Mouse (Mus musculus) heart, postnatal 0 days (tissue): Measurements from ENCODE around the gene Nav2. TPM values are rescaled to one million over a fixed set of nuclear protein-coding genes. Genes with fewer than 3 reads are reported as not detected.

Experiments
- ATAC-seq: fragments of 200-750 bp; cut with Nextera tagmentation; 2 replicates; pipeline ENCODE4 v1.8.0; 2017; ENCODE audit warnings: low read depth, moderate number of reproducible peaks, moderate library complexity; ENCODE audit not compliant: insufficient read depth
- DNase-seq: peaks from one replicate; pipeline ENCODE4 v3.0.0-alpha.2; 2016; ENCODE audit warnings: low spot score
- H3K27ac ChIP-seq: fragments of 300-500 bp; sonication (generic); 2 replicates; pipeline ENCODE4 v1.5.1; 2014; ENCODE audit warnings: low read depth, mild to moderate bottlenecking
- H3K27me3 ChIP-seq: fragments of 300-500 bp; sonication (generic); 2 replicates; pipeline ENCODE4 v1.6.1; 2014; ENCODE audit warnings: low read length, mixed read lengths; ENCODE audit not compliant: control insufficient read depth, insufficient read depth
- H3K36me3 ChIP-seq: fragments of 300-500 bp; sonication (generic); replicated peaks from 2 replicates; pipeline ENCODE4 v1.6.1; 2014; ENCODE audit warnings: low read length, mixed read lengths; ENCODE audit not compliant: control insufficient read depth, insufficient read depth
- H3K4me1 ChIP-seq: fragments of 300-500 bp; sonication (generic); 2 replicates; pipeline ENCODE4 v1.6.1; 2014; ENCODE audit warnings: antibody characterized with exemption; ENCODE audit not compliant: control insufficient read depth, insufficient read depth
- H3K4me2 ChIP-seq: fragments of 300-500 bp; sonication (generic); 2 replicates; pipeline ENCODE4 v1.6.1; 2014; ENCODE audit warnings: low read depth, mild to moderate bottlenecking, low read length, moderate library complexity
- H3K4me3 ChIP-seq: fragments of 300-500 bp; sonication (generic); 2 replicates; pipeline ENCODE4 v1.5.1; 2014; ENCODE audit warnings: low read depth, low read length
- H3K9ac ChIP-seq: fragments of 300-500 bp; sonication (generic); replicated peaks from 2 replicates; pipeline ENCODE4 v1.6.1; 2014; ENCODE audit warnings: low read depth, low read length, mixed read lengths
- H3K9me3 ChIP-seq: fragments of 300-500 bp; sonication (generic); replicated peaks from 2 replicates; pipeline ENCODE4 v1.6.1; 2016; ENCODE audit warnings: low read length; ENCODE audit not compliant: control insufficient read depth
- CTCF ChIP-seq: IDR thresholded peaks from 2 replicates; pipeline ENCODE4 v1.5.1; 2016; ENCODE audit warnings: antibody characterized with exemption, control low read depth, low read depth
- EP300 ChIP-seq: IDR thresholded peaks from 2 replicates; pipeline ENCODE4 v1.6.1; 2016; ENCODE audit warnings: antibody characterized with exemption, low read depth
- WGBS: fragments of 180-500 bp; shearing (Covaris S2); extraction: QIAGEN DNeasy Blood & Tissue Kit; methylation state at CpG from one replicate; pipeline ENCODE4 v1.1.7; 2014; 5-methylcytosine and 5-hydroxymethylcytosine counted together
- polyA plus RNA-seq: library from polyadenylated mRNA; unstranded; fragments of >200 nt; fragmentation: Nextera tagmentation; extraction: Ambion mirVana; gene quantifications from 2 replicates; pipeline ENCODE4 v1.2.1, GENCODE M21; 2015
- total RNA-seq: library from RNA; depleted of rRNA; stranded (reverse); fragments of >200 nt; gene quantifications from 2 replicates; pipeline ENCODE4 v1.2.3, GENCODE M21; 2014; ENCODE audit warnings: low replicate concordance

Nav2 gene
- total and polyA plus RNA-seq, 2 experiments from 2014 or later, result 22.8 to 77.9 TPM

GRCm38 (mm10) chr7:49303600-49304411, 395.3 kb downstream of the Nav2 start:
- Histone ChIP-seq H3K9ac (no peak overlapping the region), H3K27ac (no peak overlapping the region)

GRCm38 (mm10) chr7:49307717-49308116, 399.2 kb downstream of the Nav2 start:
- no peak for DNase-seq
- no peaks in the 10 kb centered on the region for H3K36me3 ChIP-seq
- ATAC-seq, result no peak
- H3K9ac ChIP-seq, result no peak overlapping the region
- H3K9me3 ChIP-seq, result no peaks in the 10 kb centered on the region
- H3K27ac ChIP-seq, result no peak overlapping the region
- WGBS, result 80% methylated on average over 6 of the region's 6 CpGs
- H3K4me2 ChIP-seq, result no peak overlapping the region
- no peaks in the 10 kb centered on the region for H3K27me3 ChIP-seq
- peaks cover 13% of the 10 kb centered on the region; the same call in 1 of the 2 replicates for H3K4me1 ChIP-seq
- no peak for TF ChIP-seq EP300
- peak; percentile 26; the same call in 1 of the 2 replicates for TF ChIP-seq CTCF
- H3K4me3 ChIP-seq, result no peak overlapping the region

More at GRCm38 (mm10) chr7:49303600-49304411, 395.3 kb downstream of the Nav2 start:
- TF ChIP-seq EP300, result no peak
- no peak for TF ChIP-seq CTCF
- no peaks in the 10 kb centered on the region for H3K36me3 ChIP-seq
- H3K4me1 ChIP-seq, result peaks cover 13% of the 10 kb centered on the region; the same call in 1 of the 2 replicates
- ATAC-seq (no peak), DNase-seq (no peak)
- peak overlapping the region; percentile 55 for H3K4me2 ChIP-seq
- H3K4me3 ChIP-seq, result peak overlapping the region; percentile 31
- WGBS, result 13% methylated on average over 31 of the region's 31 CpGs
- H3K9me3 ChIP-seq, result no peaks in the 10 kb centered on the region
- no peaks in the 10 kb centered on the region for H3K27me3 ChIP-seq

- Histone ChIP-seq H3K9ac (no peak overlapping the region), H3K4me1 (peaks cover 14% of the 10 kb centered on the region; the same call in 1 of the 2 replicates), H3K36me3 (no peaks in the 10 kb centered on the region), H3K27me3 (no peaks in the 10 kb centered on the region), H3K27ac (no peak overlapping the region), H3K9me3 (no peaks in the 10 kb centered on the region), H3K4me3 (no peak overlapping the region), H3K4me2 (no peak overlapping the region)
- TF ChIP-seq EP300 (no peak), CTCF (no peak)
- DNase-seq (no peak), ATAC-seq (no peak)
- WGBS, result 62% methylated on average over 5 of the region's 5 CpGs
Observed at GRCm38 (mm10) chr7:49309746-49310145, 401.2 kb downstream of the Nav2 start.

GRCm38 (mm10) chr7:49313945-49314344, 405.4 kb downstream of the Nav2 start:
- no peak overlapping the region for H3K4me2 ChIP-seq
- H3K9ac ChIP-seq, result no peak overlapping the region
- no peaks in the 10 kb centered on the region for H3K9me3 ChIP-seq
- no peaks in the 10 kb centered on the region for H3K27me3 ChIP-seq
- H3K4me1 ChIP-seq, result peaks cover 14% of the 10 kb centered on the region; the same call in 1 of the 2 replicates
- 50% methylated on average over 7 of the region's 7 CpGs for WGBS
- peak; percentile 62; the same call in 1 of the 2 replicates for ATAC-seq
- TF ChIP-seq EP300 (no peak), CTCF (no peak)
- H3K27ac ChIP-seq, result 0 out of 2 replicates have a peak overlapping the region, but pooled peaks have one; percentile 8
- H3K4me3 ChIP-seq, result no peak overlapping the region
- no peaks in the 10 kb centered on the region for H3K36me3 ChIP-seq
- no peak for DNase-seq

GRCm38 (mm10) chr7:49315033-49315432, 406.5 kb downstream of the Nav2 start:
- DNase-seq (no peak), ATAC-seq (no peak)
- Histone ChIP-seq H3K9me3 (no peaks in the 10 kb centered on the region), H3K9ac (no peak overlapping the region), H3K4me2 (no peak overlapping the region), H3K4me3 (no peak overlapping the region), H3K36me3 (no peaks in the 10 kb centered on the region), H3K27me3 (no peaks in the 10 kb centered on the region), H3K27ac (no peak overlapping the region), H3K4me1 (peaks cover 14% of the 10 kb centered on the region; the same call in 1 of the 2 replicates)
- WGBS, result 59% methylated on average over 3 of the region's 3 CpGs
- TF ChIP-seq CTCF (no peak), EP300 (no peak)
